Mouse (Mus musculus) kidney, adult 2 months (tissue): ENCODE data around the gene Osmr. TPM values are rescaled to one million over a fixed set of nuclear protein-coding genes. Genes with fewer than 3 reads are reported as not detected.

ENCODE experiments used
- DNase-seq: peaks from one replicate; pipeline ENCODE4 v3.0.0; 2021
- H3K27ac ChIP-seq: fragments of 200-500 bp; 2 replicates; pipeline ENCODE4 v1.5.1; 2012; ENCODE audit warnings: low read depth, low read length, control low read depth, inconsistent platforms; ENCODE audit not compliant: insufficient read depth
- H3K27me3 ChIP-seq: fragments of 200-500 bp; replicated peaks from 2 replicates; pipeline ENCODE4 v1.6.1; 2012; ENCODE audit warnings: mild to moderate bottlenecking, moderate library complexity, low read length, inconsistent platforms; ENCODE audit not compliant: control insufficient read depth, insufficient read depth
- H3K36me3 ChIP-seq: fragments of 200-500 bp; 2 replicates; pipeline ENCODE4 v1.6.1; 2012; ENCODE audit warnings: mild to moderate bottlenecking, moderate library complexity, low read length, inconsistent platforms; ENCODE audit not compliant: control insufficient read depth, insufficient read depth
- H3K4me1 ChIP-seq: fragments of 200-500 bp; 2 replicates; pipeline ENCODE4 v1.6.1; 2011; ENCODE audit warnings: low read length; ENCODE audit not compliant: control insufficient read depth, insufficient read depth
- H3K4me3 ChIP-seq: fragments of 200-500 bp; 2 replicates; pipeline ENCODE4 v1.5.1; 2011; ENCODE audit warnings: mild to moderate bottlenecking, low read depth, low read length, control low read depth; ENCODE audit not compliant: insufficient read depth
- CTCF ChIP-seq: fragments of 200-500 bp; conservative IDR thresholded peaks from 2 replicates; pipeline ENCODE4 v1.5.1; 2011; ENCODE audit warnings: low read depth, mild to moderate bottlenecking, control low read depth, low read length, moderate library complexity, mixed read lengths; ENCODE audit not compliant: insufficient read depth, insufficient read length
- POLR2A ChIP-seq: fragments of 200-500 bp; IDR thresholded peaks from one replicate; pipeline ENCODE4 v1.6.1; 2011; ENCODE audit warnings: low read depth, low read length, control low read depth
- WGBS: fragments of 180-500 bp; shearing (Covaris S2); methylation state at CpG from one replicate; pipeline ENCODE4 v1.1.7; 2018; 5-methylcytosine and 5-hydroxymethylcytosine counted together
- polyA plus RNA-seq: library from polyadenylated mRNA; depleted of rRNA; stranded (reverse); fragments of >200 nt; gene quantifications from 2 replicates; pipeline ENCODE4 v1.2.3, GENCODE M21; 2012; rRNA removed

Osmr gene
- polyA plus RNA-seq, result 5.5 and 6.2 TPM in 2 replicates

DNA sequence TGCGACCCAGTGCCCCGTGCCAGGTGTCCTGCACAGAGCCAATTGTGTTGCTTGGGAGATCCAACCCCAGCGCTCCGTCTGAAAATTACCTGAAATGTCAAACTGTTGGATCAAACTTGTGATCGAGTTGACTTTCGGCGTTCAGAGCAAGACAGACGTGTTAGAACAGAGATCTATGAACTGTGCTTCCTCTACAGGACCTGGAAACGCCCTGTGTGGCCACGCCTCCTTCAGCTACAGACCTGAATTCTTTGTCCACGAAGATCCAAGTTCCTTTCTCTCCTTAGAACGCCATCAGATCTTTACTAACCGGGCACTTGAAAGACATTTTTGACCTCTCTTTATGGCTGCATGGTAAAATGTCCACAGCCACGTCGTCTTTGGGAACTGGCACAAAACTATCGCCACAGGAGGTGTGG, at the start of gene Osmr:
TSS of gene Osmr (minus strand) at position 369 of the 419 bp plus-strand sequence.
- 7% methylated on average over 16 of the region's 16 CpGs for WGBS
- DNase-seq, result no peak
- Histone ChIP-seq H3K4me1 (no peaks in the 10 kb centered on the region), H3K4me3 (peak within 1 kb of the TSS; percentile 54), H3K27ac (peak within 1 kb of the TSS; percentile 30), H3K27me3 (no peaks in the 10 kb centered on the region), H3K36me3 (no peaks in the 10 kb centered on the region)
- TF ChIP-seq POLR2A, result no peak
- no peak for TF ChIP-seq CTCF

DNA sequence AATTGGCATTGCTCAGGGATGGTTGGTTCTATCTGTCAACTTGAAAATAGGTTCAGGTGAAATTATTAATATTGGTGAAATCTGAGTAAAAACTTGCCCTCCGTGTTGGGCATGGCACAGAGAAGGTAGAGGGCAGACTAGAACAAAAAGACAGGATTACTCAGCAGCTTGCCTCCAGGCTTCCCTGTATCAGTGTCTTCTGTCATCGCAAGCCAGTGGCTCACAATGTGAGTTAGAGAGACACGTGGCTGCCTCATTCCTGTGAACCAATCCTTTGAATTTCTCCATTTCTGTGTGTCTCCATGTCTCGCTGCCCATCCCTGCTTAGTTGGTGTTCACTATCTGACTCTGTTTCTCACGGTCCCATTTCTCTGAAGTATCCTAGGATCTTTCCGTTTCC, 44.6 kb upstream of the Osmr start:
- Histone ChIP-seq H3K27ac (no peak overlapping the region), H3K4me1 (no peaks in the 10 kb centered on the region), H3K27me3 (no peaks in the 10 kb centered on the region), H3K4me3 (no peak overlapping the region), H3K36me3 (no peaks in the 10 kb centered on the region)
- no peak for DNase-seq
- TF ChIP-seq CTCF (no peak), POLR2A (no peak)
- WGBS, result 87% methylated on average over 6 of the region's 6 CpGs

DNA sequence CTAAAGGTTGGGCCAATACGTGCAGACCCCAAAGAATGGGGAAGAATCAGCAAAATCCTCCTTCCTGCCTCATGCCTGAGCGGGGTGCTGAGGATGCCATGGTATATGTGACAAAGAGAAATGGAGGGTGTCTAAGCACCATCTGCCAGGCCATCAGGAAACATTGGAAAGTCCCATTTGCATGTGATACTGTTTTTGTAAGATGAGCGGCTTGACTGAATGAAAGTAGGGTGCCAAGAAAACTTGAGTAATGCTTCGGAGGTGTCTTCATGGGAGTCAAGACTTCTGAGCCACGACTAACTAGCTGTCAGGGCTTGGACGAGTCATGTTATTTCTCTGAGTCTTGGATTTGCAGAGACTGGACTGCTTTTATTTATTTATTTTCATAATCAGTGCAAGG, 39.4 kb upstream of the Osmr start:
- DNase-seq, result no peak
- TF ChIP-seq CTCF (no peak), POLR2A (no peak)
- Histone ChIP-seq H3K27me3 (no peaks in the 10 kb centered on the region), H3K27ac (no peak overlapping the region), H3K4me1 (no peaks in the 10 kb centered on the region), H3K4me3 (no peak overlapping the region), H3K36me3 (no peaks in the 10 kb centered on the region)
- 83% methylated on average over 6 of the region's 6 CpGs for WGBS

DNA sequence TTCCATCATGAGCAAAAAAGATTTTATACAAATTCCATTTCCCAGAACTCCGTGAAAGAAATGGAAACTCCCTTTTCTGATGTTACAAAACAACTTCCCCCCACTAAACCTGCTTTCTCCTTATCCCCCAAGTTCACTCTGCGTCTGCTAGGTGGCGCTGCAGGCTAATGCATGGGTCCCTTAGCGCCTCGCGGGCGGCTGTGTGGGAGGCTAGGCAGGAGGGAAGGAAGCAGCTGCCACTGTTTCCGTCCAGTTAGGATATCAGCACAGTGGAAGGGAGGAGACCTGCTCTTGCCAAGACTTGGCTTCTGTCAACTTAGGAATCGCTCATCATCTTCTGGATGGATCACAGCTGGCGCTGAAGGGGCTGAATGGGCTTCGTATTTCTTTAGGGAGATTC, 34.9 kb upstream of the Osmr start:
- TF ChIP-seq POLR2A, result no peak
- TF ChIP-seq CTCF, result peak; percentile 98
- DNase-seq, result peak; percentile 89
- 3% methylated on average over 11 of the region's 11 CpGs for WGBS

DNA sequence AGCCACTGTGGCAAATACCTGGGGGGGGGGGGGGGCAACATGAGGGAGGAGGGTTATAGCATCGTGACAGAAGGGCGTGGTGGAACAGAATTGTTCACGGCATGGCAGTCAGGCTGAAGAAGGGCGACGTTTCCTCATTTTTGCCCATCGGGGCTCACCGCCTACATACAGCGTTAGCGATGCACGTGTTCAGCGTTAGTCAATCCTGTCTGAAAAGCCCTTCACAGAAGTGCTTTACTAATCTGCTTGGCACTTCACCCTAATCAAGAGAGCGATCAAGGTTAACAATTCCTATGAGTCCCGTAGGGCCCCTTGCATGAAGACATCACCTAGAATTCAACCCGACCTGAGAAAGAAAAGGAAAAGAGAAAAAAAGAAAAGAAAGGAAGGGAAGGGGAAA, 34.3 kb upstream of the Osmr start:
- Histone ChIP-seq H3K27ac (no peak overlapping the region), H3K4me3 (no peak overlapping the region), H3K4me1 (no peaks in the 10 kb centered on the region), H3K36me3 (no peaks in the 10 kb centered on the region), H3K27me3 (no peaks in the 10 kb centered on the region)
- 51% methylated on average over 14 of the region's 14 CpGs for WGBS
- TF ChIP-seq POLR2A (no peak), CTCF (no peak)
- DNase-seq, result no peak

More for the DNA sequence above, 34.9 kb upstream of the Osmr start:
- no peak overlapping the region; the same call in 1 of the 2 replicates for H3K4me3 ChIP-seq
- H3K36me3 ChIP-seq, result no peaks in the 10 kb centered on the region
- H3K4me1 ChIP-seq, result no peaks in the 10 kb centered on the region
- H3K27me3 ChIP-seq, result no peaks in the 10 kb centered on the region
- no peak overlapping the region for H3K27ac ChIP-seq

DNA sequence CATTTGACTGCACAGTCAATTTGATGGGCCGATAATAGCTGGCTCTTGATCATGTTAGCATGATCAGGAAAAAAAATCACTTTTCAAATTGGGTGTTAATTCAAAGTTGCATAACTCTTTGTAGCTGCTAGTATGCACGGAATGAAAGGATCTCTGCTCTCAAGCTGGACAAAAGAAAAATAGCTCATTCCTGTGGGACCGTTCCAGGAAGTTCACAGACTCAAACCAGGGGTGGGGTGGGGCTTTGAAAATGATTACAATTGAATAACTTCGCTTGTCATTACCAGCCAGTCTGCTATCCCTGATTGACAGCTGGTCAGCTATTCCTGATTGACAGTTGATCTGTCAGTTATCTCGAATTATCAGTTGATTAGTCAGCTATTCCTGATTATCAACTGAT, 33.8 kb upstream of the Osmr start:
- Histone ChIP-seq H3K36me3 (no peaks in the 10 kb centered on the region), H3K27ac (no peak overlapping the region), H3K4me1 (no peaks in the 10 kb centered on the region), H3K4me3 (no peak overlapping the region), H3K27me3 (no peaks in the 10 kb centered on the region)
- TF ChIP-seq POLR2A (no peak), CTCF (no peak)
- WGBS, result 45% methylated on average over 5 of the region's 5 CpGs
- no peak for DNase-seq

DNA sequence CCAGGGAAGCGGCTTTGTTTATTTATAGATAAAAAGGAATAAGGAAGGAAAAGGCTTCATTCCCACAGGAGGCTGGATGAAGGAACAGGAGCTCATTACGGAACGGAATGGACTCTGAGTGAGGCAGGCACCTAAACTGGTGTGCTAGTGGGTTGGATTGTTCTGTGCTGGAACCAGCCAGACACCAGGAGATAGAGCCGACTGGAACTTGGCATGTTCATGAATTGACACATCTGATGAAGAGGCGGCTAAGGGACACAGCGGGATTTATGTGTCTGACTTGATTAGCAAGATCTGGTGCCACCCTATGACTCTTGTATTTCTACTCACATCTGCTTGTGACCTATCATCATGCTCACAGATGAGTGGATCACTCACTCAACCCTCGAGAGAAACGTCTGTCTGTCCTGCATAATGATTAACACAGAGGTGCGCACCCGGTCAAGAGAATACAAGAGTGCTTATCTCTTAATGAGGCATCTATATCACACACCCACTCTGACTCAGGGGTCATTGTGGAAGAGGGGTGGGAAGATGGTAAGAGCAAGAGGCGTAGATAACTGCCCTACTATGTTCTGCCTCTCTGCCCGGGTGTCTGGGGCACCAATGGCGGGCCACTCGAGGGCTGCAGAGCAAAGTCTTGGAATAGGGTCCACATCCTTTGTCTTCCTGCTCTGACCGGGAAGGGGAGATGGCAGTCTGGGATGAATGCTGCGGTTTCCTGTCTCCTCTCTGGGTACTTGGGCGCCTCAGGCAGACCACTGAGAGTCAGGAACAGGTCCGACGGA, 31.7 kb upstream of the Osmr start:
- DNase-seq, result no peak
- TF ChIP-seq POLR2A (no peak), CTCF (no peak)
- WGBS, result 71% methylated on average over 19 of the region's 19 CpGs
- Histone ChIP-seq H3K27ac (no peak overlapping the region), H3K36me3 (no peaks in the 10 kb centered on the region), H3K27me3 (no peaks in the 10 kb centered on the region), H3K4me1 (no peaks in the 10 kb centered on the region), H3K4me3 (no peak overlapping the region)
